Mouse (Mus musculus) C2C12 (cell line): Measurements from ENCODE around the gene A930004D18Rik.

Source experiments
- CTCF ChIP-seq: IDR thresholded peaks from one replicate; pipeline ENCODE4 v1.5.1; 2011; ENCODE audit not compliant: control insufficient read depth, insufficient read depth, insufficient read length
- MAX ChIP-seq: IDR thresholded peaks from one replicate; pipeline ENCODE4 v1.6.1; 2011; ENCODE audit warnings: mild to moderate bottlenecking, control low read depth
- MYOG ChIP-seq: IDR thresholded peaks from one replicate; pipeline ENCODE4 v1.6.1; 2011; ENCODE audit not compliant: control insufficient read depth, insufficient read length; ENCODE audit errors: extremely low read depth

- no peak for TF ChIP-seq MAX
- TF ChIP-seq CTCF, result no peak
- no peak for TF ChIP-seq MYOG
Measured at GRCm38 (mm10) chr2:18025116-18025515, 12.4 kb downstream of the A930004D18Rik start.
